Mouse (Mus musculus) frontal cortex, postnatal 36 days (tissue): ENCODE data around the gene Tuba3a.

Source experiments
- DNase-seq, 2 experiments: peaks; one replicate each; pipeline ENCODE4 v3.0.0; 2022; ENCODE audit warnings: low spot score in 2 of 2

Gene Tuba3a

DNA sequence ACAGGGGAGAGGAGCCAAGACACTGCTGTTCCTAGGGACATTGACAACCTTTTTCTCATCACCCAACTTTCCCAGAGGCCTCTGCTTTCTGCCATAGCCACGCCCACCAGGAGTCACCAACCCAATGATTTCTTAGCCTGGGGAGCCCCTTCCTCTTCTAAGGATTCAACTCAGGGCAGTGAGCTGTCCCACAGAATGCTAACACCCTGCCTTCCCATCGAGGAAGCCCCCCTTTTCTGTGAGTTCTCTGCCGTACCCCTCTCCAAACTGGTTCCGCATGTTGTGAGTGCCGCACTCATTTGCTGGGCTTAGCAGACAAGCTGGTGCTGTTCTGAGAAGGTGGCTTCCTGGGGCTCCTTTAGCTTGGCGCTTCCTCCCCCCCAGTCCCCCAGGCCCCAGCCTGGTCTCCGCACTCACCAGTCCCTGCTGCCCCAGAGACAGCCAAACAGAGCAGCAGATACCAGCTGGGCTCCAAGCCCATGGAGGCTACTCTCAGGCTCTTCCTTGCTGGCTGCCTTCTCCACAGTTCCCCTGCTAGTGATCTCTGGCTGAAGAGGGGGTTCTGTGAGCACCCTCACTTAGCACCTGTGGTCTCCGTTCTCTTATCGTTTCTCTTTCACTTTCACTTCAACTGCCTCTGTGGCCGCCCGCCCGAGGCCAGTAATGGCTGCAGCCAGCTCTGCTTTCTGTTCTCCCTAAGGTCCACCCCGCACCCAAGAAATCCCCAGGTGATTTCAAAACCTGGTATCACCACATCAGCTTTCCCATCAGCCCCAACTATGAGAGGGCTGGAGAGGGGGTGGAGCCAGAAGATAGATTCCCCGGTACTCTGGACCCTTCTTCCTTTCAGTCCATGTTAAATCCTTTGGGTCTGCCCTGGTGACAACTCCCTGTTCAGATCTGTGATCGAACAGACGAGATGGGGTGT is 54.5 kb downstream of the Tuba3a start, which contains the start of gene Tapbpl:
Gene Tapbpl (minus strand): TSS at position 744 of the 928 bp plus-strand sequence.
- peak in 1 of 2 experiments; percentile 35 for DNase-seq

GRCm38 (mm10) chr6:125230571-125230970 is 55.3 kb downstream of the Tuba3a start:
- no peak for DNase-seq
